Mouse (Mus musculus) G1E (cell line): ENCODE measurements around the gene Pzp.

Experiments
- CTCF ChIP-seq: IDR thresholded peaks from 2 replicates; pipeline ENCODE4 v1.5.1; 2012; ENCODE audit warnings: low read depth, low read length, inconsistent platforms, mixed read lengths
- GATA1 ChIP-seq: IDR thresholded peaks from 2 replicates; pipeline ENCODE4 v1.6.1; 2012; ENCODE audit warnings: borderline replicate concordance, low read length, inconsistent platforms, mixed read lengths
- POLR2AphosphoS5 ChIP-seq: IDR thresholded peaks from 2 replicates; pipeline ENCODE4 v1.6.1; 2012; ENCODE audit warnings: low read depth, low read length, inconsistent platforms; ENCODE audit not compliant: insufficient replicate concordance

DNA sequence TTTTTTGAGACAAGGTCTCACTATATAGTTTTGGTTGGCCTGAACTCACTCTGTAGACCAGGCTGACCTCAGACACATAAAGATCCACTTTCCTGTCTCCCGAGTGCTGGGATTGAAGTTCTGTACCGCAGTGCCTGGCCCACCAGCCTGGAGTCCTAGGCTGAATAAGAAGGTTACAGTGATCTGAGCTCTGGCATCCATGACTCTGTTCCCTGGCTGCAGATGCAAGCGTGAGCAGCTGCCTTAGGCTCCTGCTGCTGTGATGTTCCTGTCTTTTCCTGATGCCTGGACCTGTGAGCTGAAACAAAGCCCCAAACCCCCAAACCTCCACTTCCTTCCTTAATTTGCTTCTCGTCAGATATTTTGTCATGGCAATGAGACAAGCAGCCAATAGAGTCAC lies 61.5 kb downstream of the Pzp start:
- TF ChIP-seq CTCF: no peak
- no peak for TF ChIP-seq GATA1
- no peak for TF ChIP-seq POLR2AphosphoS5
